Mouse (Mus musculus): ENCODE measurements at regions not wholly inside any gene's neighbourhood (a gene's known extent, or its start where the extent isn't known, plus 50 kb on each side); places are given as distances from the start of the nearest gene placed in this dataset.

- Histone ChIP-seq H3K4me1 (replicated peaks) (no peaks in the 10 kb centered on the region), H3K4me2 (no peak overlapping the region), H3K27ac (replicated peaks) (no peak overlapping the region), H3K9me3 (replicated peaks) (no peaks in the 10 kb centered on the region), H3K27me3 (no peaks in the 10 kb centered on the region), H3K9ac (no peak overlapping the region), H3K36me3 (replicated peaks) (no peaks in the 10 kb centered on the region), H3K4me3 (replicated peaks) (no peak overlapping the region)
- 74% methylated on average over 12 of the region's 12 CpGs for WGBS (ENCODE audit: insufficient replicate concordance)
- ATAC-seq (ENCODE audit: insufficient read depth): no peak
Observed at GRCm38 (mm10) chr13:39350668-39351067, 390.0 kb upstream of the Slc35b3 start.

- no peak overlapping the region for H3K9ac ChIP-seq
- no peak overlapping the region for H3K4me3 ChIP-seq (replicated peaks)
- H3K9me3 ChIP-seq (replicated peaks): no peaks in the 10 kb centered on the region
- H3K36me3 ChIP-seq (replicated peaks): no peaks in the 10 kb centered on the region
- H3K27me3 ChIP-seq: no peaks in the 10 kb centered on the region
- H3K4me1 ChIP-seq (replicated peaks): no peaks in the 10 kb centered on the region
- no peak overlapping the region for H3K27ac ChIP-seq (replicated peaks)
- ATAC-seq (ENCODE audit: insufficient read depth): no peak
- 67% methylated on average over 6 of the region's 6 CpGs for WGBS (ENCODE audit: insufficient replicate concordance)
- no peak overlapping the region for H3K4me2 ChIP-seq
Observed at GRCm38 (mm10) chr13:39347761-39348160, 387.1 kb upstream of the Slc35b3 start.

DNA sequence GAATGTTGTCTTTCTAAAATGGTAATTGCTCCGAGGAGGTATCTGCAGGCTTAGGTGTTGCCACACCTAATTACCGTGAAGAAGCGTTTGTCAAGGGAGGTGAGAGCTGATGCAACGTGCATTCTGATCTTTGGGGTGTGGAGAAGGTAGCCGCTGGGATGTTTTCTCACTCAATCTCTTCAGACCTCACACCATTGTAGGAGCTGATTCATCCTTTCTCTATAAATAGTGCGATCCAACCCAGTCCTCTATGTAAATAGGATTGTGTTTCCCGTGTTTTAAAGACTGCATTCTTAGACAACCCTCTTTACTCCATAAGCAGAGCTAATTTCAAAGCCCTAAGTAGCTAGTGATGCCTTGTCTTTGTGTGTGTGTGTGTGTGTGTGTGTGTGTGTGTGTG lies 374.2 kb upstream of the Slc35b3 start:
- Histone ChIP-seq H3K9ac (no peak overlapping the region), H3K27me3 (no peaks in the 10 kb centered on the region), H3K9me3 (replicated peaks) (no peaks in the 10 kb centered on the region), H3K4me3 (replicated peaks) (no peak overlapping the region), H3K4me1 (replicated peaks) (no peaks in the 10 kb centered on the region), H3K4me2 (no peak overlapping the region), H3K27ac (replicated peaks) (no peak overlapping the region), H3K36me3 (replicated peaks) (no peaks in the 10 kb centered on the region)
- ATAC-seq (ENCODE audit: insufficient read depth): no peak
- WGBS (ENCODE audit: insufficient replicate concordance): 51% methylated on average over 7 of the region's 7 CpGs

- H3K4me3 ChIP-seq (replicated peaks): no peak overlapping the region
- H3K27ac ChIP-seq (replicated peaks): no peak overlapping the region
- ATAC-seq (ENCODE audit: insufficient read depth): no peak
- 62% methylated on average over 3 of the region's 3 CpGs for WGBS (ENCODE audit: insufficient replicate concordance)
- no peaks in the 10 kb centered on the region for H3K27me3 ChIP-seq
- H3K4me1 ChIP-seq (replicated peaks): no peaks in the 10 kb centered on the region
- no peak overlapping the region for H3K4me2 ChIP-seq
- no peaks in the 10 kb centered on the region for H3K9me3 ChIP-seq (replicated peaks)
- no peak overlapping the region for H3K9ac ChIP-seq
- no peaks in the 10 kb centered on the region for H3K36me3 ChIP-seq (replicated peaks)
Observed at GRCm38 (mm10) chr13:39329794-39330193, 369.1 kb upstream of the Slc35b3 start.

- ATAC-seq (ENCODE audit: insufficient read depth): no peak
- WGBS (ENCODE audit: insufficient replicate concordance): 42% methylated on average over 8 of the region's 8 CpGs
- no peaks in the 10 kb centered on the region for H3K9me3 ChIP-seq (replicated peaks)
- no peak overlapping the region for H3K4me2 ChIP-seq
- no peak overlapping the region for H3K4me3 ChIP-seq (replicated peaks)
- no peaks in the 10 kb centered on the region for H3K4me1 ChIP-seq (replicated peaks)
- H3K36me3 ChIP-seq (replicated peaks): no peaks in the 10 kb centered on the region
- no peak overlapping the region for H3K27ac ChIP-seq (replicated peaks)
- H3K27me3 ChIP-seq: no peaks in the 10 kb centered on the region
- no peak overlapping the region for H3K9ac ChIP-seq
Observed at GRCm38 (mm10) chr13:39326176-39326575, 365.5 kb upstream of the Slc35b3 start.

- WGBS (ENCODE audit: insufficient replicate concordance): 67% methylated on average over 3 of the region's 3 CpGs
- Histone ChIP-seq H3K27ac (replicated peaks) (no peak overlapping the region), H3K4me2 (no peak overlapping the region), H3K36me3 (replicated peaks) (no peaks in the 10 kb centered on the region), H3K4me3 (replicated peaks) (no peak overlapping the region), H3K9me3 (replicated peaks) (no peaks in the 10 kb centered on the region), H3K27me3 (no peaks in the 10 kb centered on the region), H3K4me1 (replicated peaks) (no peaks in the 10 kb centered on the region), H3K9ac (no peak overlapping the region)
- no peak for ATAC-seq (ENCODE audit: insufficient read depth)
Observed at GRCm38 (mm10) chr13:39321111-39321510, 360.4 kb upstream of the Slc35b3 start.

DNA sequence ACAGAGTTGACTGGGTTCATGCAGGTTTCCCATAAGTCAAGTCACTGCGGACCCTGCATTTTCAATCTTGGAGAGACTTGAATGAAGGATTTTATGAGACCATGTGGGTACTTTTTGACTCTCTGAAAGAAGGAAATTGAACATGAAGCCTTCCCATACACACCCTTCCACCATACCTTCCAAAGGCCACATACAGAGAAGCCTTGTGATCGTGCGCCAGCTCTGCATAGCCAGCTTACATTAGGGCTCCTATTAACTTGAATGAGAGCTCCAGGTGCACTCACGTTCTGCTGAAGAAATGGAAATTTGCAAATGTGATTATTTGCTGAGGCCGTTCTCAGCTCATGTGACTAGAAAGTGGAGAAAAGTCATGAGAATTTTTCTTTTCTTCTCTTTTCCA lies 349.1 kb upstream of the Slc35b3 start:
- H3K27me3 ChIP-seq: no peaks in the 10 kb centered on the region
- H3K9ac ChIP-seq: no peak overlapping the region
- no peaks in the 10 kb centered on the region for H3K4me1 ChIP-seq (replicated peaks)
- H3K4me2 ChIP-seq: no peak overlapping the region
- H3K36me3 ChIP-seq (replicated peaks): no peaks in the 10 kb centered on the region
- no peaks in the 10 kb centered on the region for H3K9me3 ChIP-seq (replicated peaks)
- H3K27ac ChIP-seq (replicated peaks): no peak overlapping the region
- ATAC-seq (ENCODE audit: insufficient read depth): no peak
- 72% methylated on average over 5 of the region's 5 CpGs for WGBS (ENCODE audit: insufficient replicate concordance)
- H3K4me3 ChIP-seq (replicated peaks): no peak overlapping the region

- WGBS (ENCODE audit: insufficient replicate concordance): 73% methylated on average over 9 of the region's 9 CpGs
- H3K4me1 ChIP-seq (replicated peaks): no peaks in the 10 kb centered on the region
- no peaks in the 10 kb centered on the region for H3K27me3 ChIP-seq
- H3K4me3 ChIP-seq (replicated peaks): no peak overlapping the region
- no peaks in the 10 kb centered on the region for H3K9me3 ChIP-seq (replicated peaks)
- no peak overlapping the region for H3K4me2 ChIP-seq
- no peak overlapping the region for H3K27ac ChIP-seq (replicated peaks)
- ATAC-seq (ENCODE audit: insufficient read depth): no peak
- H3K9ac ChIP-seq: no peak overlapping the region
- no peaks in the 10 kb centered on the region for H3K36me3 ChIP-seq (replicated peaks)
Observed at GRCm38 (mm10) chr13:39307845-39308244, 347.2 kb upstream of the Slc35b3 start.

DNA sequence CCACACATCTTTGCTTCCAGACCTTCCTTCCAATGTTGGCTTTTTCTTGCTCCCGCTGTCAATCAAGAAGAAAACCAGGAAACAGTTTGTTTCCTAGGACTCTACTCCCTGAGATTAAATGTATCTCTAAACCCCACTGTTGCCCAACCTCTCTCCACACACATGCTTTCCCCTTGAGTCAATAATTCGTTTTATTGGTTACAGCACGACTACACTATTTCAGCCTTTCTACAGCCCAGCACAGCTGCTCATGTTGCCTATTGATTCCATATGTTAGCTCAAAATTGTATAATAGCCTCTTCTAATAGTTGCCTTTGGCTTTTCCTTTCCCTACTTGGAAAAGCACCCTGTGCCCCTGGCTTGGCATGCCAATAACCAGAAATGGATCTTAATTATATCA lies 346.2 kb upstream of the Slc35b3 start:
- no peak overlapping the region for H3K4me3 ChIP-seq (replicated peaks)
- no peak overlapping the region for H3K4me2 ChIP-seq
- H3K27me3 ChIP-seq: no peaks in the 10 kb centered on the region
- no peak overlapping the region for H3K9ac ChIP-seq
- no peaks in the 10 kb centered on the region for H3K4me1 ChIP-seq (replicated peaks)
- WGBS (ENCODE audit: insufficient replicate concordance): 60% methylated on average over 3 of the region's 3 CpGs
- H3K9me3 ChIP-seq (replicated peaks): no peaks in the 10 kb centered on the region
- H3K27ac ChIP-seq (replicated peaks): no peak overlapping the region
- no peaks in the 10 kb centered on the region for H3K36me3 ChIP-seq (replicated peaks)
- ATAC-seq (ENCODE audit: insufficient read depth): no peak

- H3K9me3 ChIP-seq (replicated peaks): no peaks in the 10 kb centered on the region
- WGBS (ENCODE audit: insufficient replicate concordance): 64% methylated on average over 6 of the region's 6 CpGs
- no peaks in the 10 kb centered on the region for H3K36me3 ChIP-seq (replicated peaks)
- no peak for ATAC-seq (ENCODE audit: insufficient read depth)
- H3K27me3 ChIP-seq: no peaks in the 10 kb centered on the region
- no peak overlapping the region for H3K27ac ChIP-seq (replicated peaks)
- no peaks in the 10 kb centered on the region for H3K4me1 ChIP-seq (replicated peaks)
- H3K9ac ChIP-seq: no peak overlapping the region
- no peak overlapping the region for H3K4me2 ChIP-seq
- no peak overlapping the region for H3K4me3 ChIP-seq (replicated peaks)
Observed at GRCm38 (mm10) chr13:39297129-39297528, 336.5 kb upstream of the Slc35b3 start.

DNA sequence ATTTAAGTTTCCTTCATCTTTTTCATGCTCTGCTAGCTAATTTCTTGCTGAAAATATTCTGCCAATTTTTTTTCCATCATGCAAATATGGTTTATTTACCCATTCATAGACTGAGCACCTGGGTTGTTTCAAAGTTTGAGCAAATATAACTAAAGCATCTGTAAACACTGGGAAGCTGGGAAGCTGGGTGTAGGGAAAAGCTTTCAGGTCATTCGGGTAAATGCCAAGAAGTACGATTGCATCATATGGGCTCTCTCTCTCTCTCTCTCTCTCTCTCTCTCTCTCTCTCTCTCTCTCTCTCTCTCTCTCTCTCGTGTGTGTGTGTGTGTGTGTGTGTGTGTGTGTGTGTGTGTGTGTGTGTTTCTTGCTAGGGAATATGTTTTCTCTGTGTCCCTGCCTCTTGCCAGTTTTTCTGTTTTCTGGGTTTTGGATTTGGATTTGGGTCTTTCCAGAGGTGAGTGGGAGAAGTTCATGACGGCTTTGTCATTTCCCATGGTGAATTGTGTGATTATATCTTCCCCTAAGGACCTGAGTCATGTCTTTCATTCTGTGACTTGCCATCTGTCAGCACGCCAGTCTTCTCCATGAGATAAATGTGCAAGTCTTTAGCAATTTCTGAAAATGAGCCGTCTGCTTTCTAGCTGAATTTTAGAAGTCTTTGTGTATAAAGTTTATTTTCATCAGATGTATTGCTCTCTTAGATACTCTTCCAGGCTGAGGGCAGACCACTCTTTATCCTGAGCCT lies 329.7 kb upstream of the Slc35b3 start:
- H3K27me3 ChIP-seq: no peaks in the 10 kb centered on the region
- no peaks in the 10 kb centered on the region for H3K36me3 ChIP-seq (replicated peaks)
- H3K27ac ChIP-seq (replicated peaks): no peak overlapping the region
- H3K9me3 ChIP-seq (replicated peaks): no peaks in the 10 kb centered on the region
- H3K4me2 ChIP-seq: no peak overlapping the region
- WGBS (ENCODE audit: insufficient replicate concordance): 58% methylated on average over 5 of the region's 6 CpGs
- H3K9ac ChIP-seq: no peak overlapping the region
- no peaks in the 10 kb centered on the region for H3K4me1 ChIP-seq (replicated peaks)
- no peak for ATAC-seq (ENCODE audit: insufficient read depth)
- no peak overlapping the region for H3K4me3 ChIP-seq (replicated peaks)

DNA sequence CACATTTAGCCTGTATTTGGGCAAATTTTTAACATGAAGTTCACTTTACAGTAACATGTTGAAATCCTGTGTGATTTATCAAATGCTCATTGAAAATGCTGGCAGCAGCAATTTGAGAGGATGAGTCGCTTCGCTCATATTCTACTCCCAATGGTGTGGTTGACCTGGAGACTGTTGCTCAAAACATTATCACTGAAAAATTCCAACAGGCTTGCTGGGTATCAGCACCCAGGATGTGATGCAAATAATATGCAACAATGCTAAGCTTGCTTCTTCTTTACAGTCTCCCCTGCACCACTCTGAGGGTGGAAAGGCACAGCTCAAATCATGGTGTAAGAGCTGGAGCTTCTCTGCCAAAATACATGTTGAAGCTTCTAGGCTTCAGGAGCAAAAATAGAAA lies 321.6 kb upstream of the Slc35b3 start:
- Histone ChIP-seq H3K27ac (replicated peaks) (no peak overlapping the region), H3K4me1 (replicated peaks) (no peaks in the 10 kb centered on the region), H3K27me3 (no peaks in the 10 kb centered on the region), H3K9me3 (replicated peaks) (no peaks in the 10 kb centered on the region), H3K4me3 (replicated peaks) (no peak overlapping the region), H3K9ac (no peak overlapping the region), H3K36me3 (replicated peaks) (no peaks in the 10 kb centered on the region), H3K4me2 (no peak overlapping the region)
- ATAC-seq (ENCODE audit: insufficient read depth): no peak
- 81% methylated on average over 2 of the region's 2 CpGs for WGBS (ENCODE audit: insufficient replicate concordance)
